Mouse (Mus musculus): ENCODE data around the gene Hrasls.

DNA sequence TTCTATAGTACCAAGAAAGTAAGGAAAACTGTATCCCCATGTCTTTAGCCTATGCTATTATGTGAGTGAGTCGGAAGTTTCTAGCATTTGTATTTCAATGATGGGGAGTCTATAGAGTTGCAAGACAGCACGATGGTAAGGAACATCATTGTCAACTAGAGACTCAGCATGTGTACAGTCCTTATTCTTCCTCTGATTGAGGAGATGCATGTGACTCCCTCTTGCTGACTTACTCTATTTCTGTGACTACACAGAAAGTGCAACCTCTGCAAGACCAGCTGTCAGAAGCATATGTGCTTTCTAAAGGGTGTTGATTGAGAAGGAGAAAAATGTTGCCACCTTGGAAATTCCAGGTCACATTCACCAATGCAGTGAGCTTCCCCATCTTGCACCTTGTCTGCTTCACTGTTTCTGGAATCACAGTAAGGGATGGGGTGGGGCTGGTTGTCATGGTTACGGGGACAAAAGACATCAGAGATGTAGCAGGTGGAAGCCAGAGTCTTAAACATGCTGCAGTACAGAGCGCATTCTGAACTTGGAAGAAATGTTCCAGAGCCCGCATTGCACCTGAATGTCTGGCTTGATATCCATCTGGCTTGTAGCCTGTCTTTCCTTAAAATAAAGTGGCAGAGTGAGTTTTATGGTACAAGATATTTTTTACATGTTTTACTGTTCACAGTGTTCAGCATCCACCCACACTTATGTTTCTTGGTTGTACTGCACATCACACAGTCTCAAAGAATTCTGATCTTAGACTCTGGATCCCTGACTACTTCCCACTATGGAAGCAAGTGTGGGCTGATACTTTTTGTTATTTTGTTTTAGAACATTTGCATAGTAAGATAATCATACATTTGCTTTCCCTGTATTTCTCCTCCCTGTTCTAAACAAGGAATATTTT is 7.2 kb downstream of the Hrasls start:
- TF ChIP-seq CTCF (IDR thresholded peaks at IDR 0.05; ENCODE audit: low read depth) (no peak), EP300 (IDR thresholded peaks at IDR 0.05; ENCODE audit: low read depth) (no peak)

All from heart, postnatal 0 days (tissue).